Mouse (Mus musculus): ENCODE results near the gene Dalrd3. TPM values are rescaled to one million over a fixed set of nuclear protein-coding genes. Genes with fewer than 3 reads are reported as not detected.
"Not testable (repeated sequence)": the region's sequence is repeated elsewhere in the genome, so short reads cannot be mapped to it uniquely, and the experiment has no call there.

The Dalrd3 gene
- polyA plus RNA-seq, 1 experiment from 2014 or later = 183 TPM

DNA sequence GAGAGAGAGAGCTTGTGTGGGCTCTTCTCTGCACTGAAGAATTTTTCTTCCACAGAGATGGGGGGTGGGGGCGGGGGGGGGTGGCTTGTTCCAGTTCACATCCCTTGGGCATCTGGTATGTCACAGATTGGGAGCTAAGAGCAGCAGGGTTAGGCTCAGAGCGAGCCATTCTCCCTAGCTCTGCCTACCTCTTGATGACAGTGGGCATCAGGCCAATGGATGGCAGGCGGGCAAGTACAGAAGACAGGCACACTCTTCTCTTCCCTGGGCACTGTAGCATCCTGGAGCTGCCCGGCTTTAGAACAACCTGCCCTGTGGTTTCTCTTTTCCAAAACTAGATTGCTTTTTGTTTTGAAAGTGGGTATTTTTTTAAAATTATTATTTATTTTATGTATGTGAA is 21.8 kb downstream of the Dalrd3 start:
- no peak overlapping the region for H3K27ac ChIP-seq (replicated peaks; ENCODE audit: low read depth, low read length)
- DNase-seq (ENCODE audit: low spot score) (no peak), ATAC-seq (ENCODE audit: insufficient number of reproducible peaks, low FRiP score, low TSS enrichment, low read depth) (no peak)
- WGBS = 88% methylated on average over 4 of the region's 4 CpGs
- no peaks in the 10 kb centered on the region for H3K36me3 ChIP-seq (ENCODE audit: control insufficient read depth, insufficient read depth, low read length)
- no peaks in the 10 kb centered on the region for H3K9me3 ChIP-seq (ENCODE audit: control insufficient read depth, low read length)
- no peaks in the 10 kb centered on the region for H3K27me3 ChIP-seq (ENCODE audit: control insufficient read depth, insufficient read depth, low read length)
- no peak overlapping the region for H3K4me3 ChIP-seq (ENCODE audit: low read depth, low read length)
- H3K9ac ChIP-seq (ENCODE audit: low read length) = no peak overlapping the region
- H3K4me2 ChIP-seq (ENCODE audit: low read depth, severe bottlenecking) = no peak overlapping the region
- H3K4me1 ChIP-seq (ENCODE audit: control insufficient read depth, insufficient read depth, low read length) = peaks cover 16% of the 10 kb centered on the region

DNA sequence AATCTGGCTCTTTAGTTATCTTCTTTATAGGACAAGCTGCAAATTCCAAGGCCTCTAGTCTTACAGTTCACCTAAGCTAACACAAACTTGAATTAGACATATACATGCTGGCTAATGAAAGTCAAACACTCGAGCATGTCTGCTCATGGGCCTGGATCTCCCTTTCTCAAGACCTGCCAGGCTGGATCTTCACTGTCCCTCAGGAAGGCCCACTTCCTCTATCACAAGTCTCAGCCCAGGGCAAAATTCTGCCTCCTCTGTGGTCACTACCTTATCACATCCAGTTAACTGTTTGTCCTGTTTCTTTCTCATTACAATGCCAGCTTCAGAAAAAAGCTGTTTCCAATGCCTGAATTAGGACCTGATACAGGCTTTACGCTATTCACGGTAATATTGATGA is 24.7 kb downstream of the Dalrd3 start:
- H3K4me3 ChIP-seq (ENCODE audit: low read depth, low read length) = no peak overlapping the region

GRCm38 (mm10) chr9:108596998-108597764 is 27.5 kb downstream of the Dalrd3 start, which contains the start of gene P4htm:
Gene P4htm (minus strand): TSS chr9:108597667.
- Histone ChIP-seq H3K4me1 (ENCODE audit: control insufficient read depth, insufficient read depth, low read length) (0 out of 2 replicates have a peak, but pooled peaks cover 2% of the 10 kb centered on the region), H3K36me3 (ENCODE audit: control insufficient read depth, insufficient read depth, low read length) (no peaks in the 10 kb centered on the region), H3K9ac (ENCODE audit: low read length) (peak within 1 kb of the TSS; percentile 70), H3K27ac (replicated peaks; ENCODE audit: low read depth, low read length) (no peak within 1 kb of the TSS), H3K9me3 (ENCODE audit: control insufficient read depth, low read length) (no peaks in the 10 kb centered on the region), H3K4me3 (ENCODE audit: low read depth, low read length) (peak within 1 kb of the TSS; percentile 70), H3K27me3 (ENCODE audit: control insufficient read depth, insufficient read depth, low read length) (no peaks in the 10 kb centered on the region), H3K4me2 (ENCODE audit: low read depth, severe bottlenecking) (peak within 1 kb of the TSS; percentile 93)
- DNase-seq (ENCODE audit: low spot score) (peak; percentile 78), ATAC-seq (ENCODE audit: insufficient number of reproducible peaks, low FRiP score, low TSS enrichment, low read depth) (peak; percentile 74)
- 3% methylated on average over 69 of the region's 69 CpGs for WGBS

More for the DNA sequence above, 24.7 kb downstream of the Dalrd3 start:
- H3K9me3 ChIP-seq (ENCODE audit: control insufficient read depth, low read length) = no peaks in the 10 kb centered on the region
- no peak for DNase-seq (ENCODE audit: low spot score)
- peaks cover 2% of the 10 kb centered on the region; the same call in 1 of the 2 replicates for H3K4me1 ChIP-seq (ENCODE audit: control insufficient read depth, insufficient read depth, low read length)
- no peaks in the 10 kb centered on the region for H3K27me3 ChIP-seq (ENCODE audit: control insufficient read depth, insufficient read depth, low read length)
- H3K27ac ChIP-seq (replicated peaks; ENCODE audit: low read depth, low read length) = no peak overlapping the region
- H3K4me2 ChIP-seq (ENCODE audit: low read depth, severe bottlenecking) = no peak overlapping the region
- H3K9ac ChIP-seq (ENCODE audit: low read length) = no peak overlapping the region
- WGBS = 81% methylated on average over 3 of the region's 3 CpGs
- no peak for ATAC-seq (ENCODE audit: insufficient number of reproducible peaks, low FRiP score, low TSS enrichment, low read depth)
- no peaks in the 10 kb centered on the region for H3K36me3 ChIP-seq (ENCODE audit: control insufficient read depth, insufficient read depth, low read length)

DNA sequence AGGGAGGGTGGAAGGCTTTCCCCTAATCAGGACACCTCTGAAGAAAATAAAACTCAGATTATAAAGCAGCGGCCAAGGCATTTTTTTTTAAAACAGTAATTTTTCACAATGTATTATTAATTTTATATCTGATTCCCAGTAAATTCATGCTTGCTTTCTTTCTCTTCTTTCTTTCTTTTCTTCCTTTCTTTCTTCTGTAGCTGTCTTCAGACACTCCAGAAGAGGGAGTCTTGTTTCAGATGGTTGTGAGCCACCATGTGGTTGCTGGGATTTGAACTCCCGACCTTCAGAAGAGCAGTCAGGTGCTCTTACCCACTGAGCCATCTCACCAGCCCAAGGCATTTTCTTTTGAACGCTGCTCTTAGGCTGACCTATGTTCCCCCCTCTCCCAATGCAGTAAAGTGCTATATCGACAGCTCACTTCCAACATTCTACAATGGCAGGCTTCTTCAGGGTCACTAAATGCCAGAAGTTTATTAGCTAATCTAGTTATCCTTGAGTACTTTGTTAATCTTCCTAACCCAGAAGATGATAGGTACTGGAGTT is 29.4 kb downstream of the Dalrd3 start:
- no peak for DNase-seq (ENCODE audit: low spot score)
- Histone ChIP-seq H3K27me3 (ENCODE audit: control insufficient read depth, insufficient read depth, low read length) (no peaks in the 10 kb centered on the region), H3K27ac (replicated peaks; ENCODE audit: low read depth, low read length) (no peak overlapping the region), H3K4me1 (ENCODE audit: control insufficient read depth, insufficient read depth, low read length) (0 out of 2 replicates have a peak, but pooled peaks cover 2% of the 10 kb centered on the region), H3K9ac (ENCODE audit: low read length) (no peak overlapping the region), H3K4me2 (ENCODE audit: low read depth, severe bottlenecking) (no peak overlapping the region), H3K36me3 (ENCODE audit: control insufficient read depth, insufficient read depth, low read length) (0 out of 2 replicates have a peak, but pooled peaks cover 4% of the 10 kb centered on the region), H3K4me3 (ENCODE audit: low read depth, low read length) (no peak overlapping the region), H3K9me3 (ENCODE audit: control insufficient read depth, low read length) (no peaks in the 10 kb centered on the region)
- ATAC-seq (ENCODE audit: insufficient number of reproducible peaks, low FRiP score, low TSS enrichment, low read depth) = no peak
- 73% methylated on average over 4 of the region's 4 CpGs for WGBS

DNA sequence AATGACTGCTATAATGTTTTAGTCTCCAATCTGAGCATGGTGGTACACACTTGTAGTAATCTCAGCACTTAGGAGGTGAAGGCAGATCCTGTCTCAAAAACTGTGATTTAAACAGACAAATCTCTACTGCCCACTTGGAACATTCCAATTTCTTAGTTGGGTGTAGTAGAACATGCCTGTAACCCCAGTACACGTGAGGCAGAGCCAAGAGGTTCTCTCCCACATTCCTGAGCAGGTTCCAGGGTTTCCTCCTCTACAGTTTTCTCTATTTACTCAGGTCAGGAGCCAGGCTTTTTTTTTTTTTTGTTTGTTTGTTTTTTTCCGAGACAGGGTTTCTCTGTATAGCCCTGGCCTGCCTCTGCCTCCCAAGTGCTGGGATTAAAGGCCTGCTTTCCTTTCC is 30.3 kb downstream of the Dalrd3 start:
- 58% methylated on average over 2 of the region's 2 CpGs for WGBS

GRCm38 (mm10) chr9:108601986-108602385 is 32.3 kb downstream of the Dalrd3 start:
- no peak overlapping the region for H3K4me3 ChIP-seq (ENCODE audit: low read depth, low read length)
- H3K9me3 ChIP-seq (ENCODE audit: control insufficient read depth, low read length) = no peaks in the 10 kb centered on the region
- 0 out of 2 replicates have a peak, but pooled peaks cover under 1% of the 10 kb centered on the region for H3K4me1 ChIP-seq (ENCODE audit: control insufficient read depth, insufficient read depth, low read length)
- DNase-seq (ENCODE audit: low spot score) (no peak), ATAC-seq (ENCODE audit: insufficient number of reproducible peaks, low FRiP score, low TSS enrichment, low read depth) (no peak)
- no peaks in the 10 kb centered on the region for H3K27me3 ChIP-seq (ENCODE audit: control insufficient read depth, insufficient read depth, low read length)
- H3K4me2 ChIP-seq (ENCODE audit: low read depth, severe bottlenecking) = no peak overlapping the region
- H3K9ac ChIP-seq (ENCODE audit: low read length) = no peak overlapping the region
- H3K36me3 ChIP-seq (ENCODE audit: control insufficient read depth, insufficient read depth, low read length) = 0 out of 2 replicates have a peak, but pooled peaks cover 4% of the 10 kb centered on the region
- WGBS = 85% methylated on average over 4 of the region's 4 CpGs
- H3K27ac ChIP-seq (replicated peaks; ENCODE audit: low read depth, low read length) = no peak overlapping the region

More for the DNA sequence above, 30.3 kb downstream of the Dalrd3 start:
- Histone ChIP-seq H3K27ac (replicated peaks; ENCODE audit: low read depth, low read length) (no peak overlapping the region), H3K9me3 (ENCODE audit: control insufficient read depth, low read length) (no peaks in the 10 kb centered on the region), H3K4me2 (ENCODE audit: low read depth, severe bottlenecking) (no peak overlapping the region), H3K9ac (ENCODE audit: low read length) (no peak overlapping the region), H3K27me3 (ENCODE audit: control insufficient read depth, insufficient read depth, low read length) (no peaks in the 10 kb centered on the region), H3K36me3 (ENCODE audit: control insufficient read depth, insufficient read depth, low read length) (0 out of 2 replicates have a peak, but pooled peaks cover 4% of the 10 kb centered on the region), H3K4me3 (ENCODE audit: low read depth, low read length) (no peak overlapping the region), H3K4me1 (ENCODE audit: control insufficient read depth, insufficient read depth, low read length) (0 out of 2 replicates have a peak, but pooled peaks cover 2% of the 10 kb centered on the region)
- DNase-seq (ENCODE audit: low spot score) = no peak
- no peak for ATAC-seq (ENCODE audit: insufficient number of reproducible peaks, low FRiP score, low TSS enrichment, low read depth)

DNA sequence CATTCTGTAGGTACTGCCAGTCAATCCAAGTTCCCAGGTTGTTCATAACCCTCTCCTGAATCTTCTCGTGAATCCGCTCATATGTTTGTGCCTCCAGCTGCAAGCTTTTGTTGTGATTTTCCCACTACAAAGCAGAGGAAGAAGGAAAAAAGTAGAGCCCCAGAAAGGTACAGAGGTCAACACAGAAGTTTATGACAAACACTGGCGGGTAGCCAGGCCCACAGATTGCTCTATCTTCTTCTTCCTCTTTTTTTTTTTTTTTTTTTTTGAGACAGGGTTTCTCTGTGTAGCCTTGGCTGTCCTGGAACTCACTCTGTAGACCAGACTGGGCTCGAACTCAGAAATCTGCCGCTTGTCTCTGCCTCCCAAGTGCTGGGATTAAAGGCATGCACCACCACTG is 38.2 kb downstream of the Dalrd3 start:
- not testable (repeated sequence) for ATAC-seq (ENCODE audit: insufficient number of reproducible peaks, low FRiP score, low TSS enrichment, low read depth); DNase-seq (ENCODE audit: low spot score)

DNA sequence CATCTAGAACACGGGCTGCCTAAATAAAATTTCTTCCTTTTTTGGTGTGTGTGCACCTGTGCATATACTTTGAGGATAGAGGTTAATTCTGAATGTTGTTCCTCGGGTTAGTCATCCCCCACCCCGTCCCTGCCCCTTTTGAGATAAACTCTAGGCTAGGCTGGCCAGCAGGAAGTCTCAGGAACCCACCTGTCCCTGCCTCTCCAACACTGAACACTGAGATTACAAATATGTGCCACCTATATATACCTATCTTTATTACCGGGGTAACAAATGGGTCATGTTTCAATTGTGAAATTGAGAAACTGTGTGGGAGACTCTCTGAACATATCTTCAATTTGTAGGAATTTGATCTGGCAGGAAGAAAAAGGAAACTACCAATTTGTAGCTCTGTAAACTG is 39.2 kb downstream of the Dalrd3 start:
- Histone ChIP-seq H3K4me1 (ENCODE audit: control insufficient read depth, insufficient read depth, low read length) (no peaks in the 10 kb centered on the region), H3K4me3 (ENCODE audit: low read depth, low read length) (no peak overlapping the region), H3K9ac (ENCODE audit: low read length) (no peak overlapping the region), H3K4me2 (ENCODE audit: low read depth, severe bottlenecking) (no peak overlapping the region), H3K9me3 (ENCODE audit: control insufficient read depth, low read length) (no peaks in the 10 kb centered on the region), H3K36me3 (ENCODE audit: control insufficient read depth, insufficient read depth, low read length) (peaks cover 13% of the 10 kb centered on the region; the same call in 1 of the 2 replicates), H3K27ac (replicated peaks; ENCODE audit: low read depth, low read length) (no peak overlapping the region), H3K27me3 (ENCODE audit: control insufficient read depth, insufficient read depth, low read length) (no peaks in the 10 kb centered on the region)
- DNase-seq (ENCODE audit: low spot score) = no peak
- WGBS = 91% methylated on average over 4 of the region's 4 CpGs
- no peak for ATAC-seq (ENCODE audit: insufficient number of reproducible peaks, low FRiP score, low TSS enrichment, low read depth)

More for the DNA sequence above, 38.2 kb downstream of the Dalrd3 start:
- not testable (repeated sequence) for H3K4me1 ChIP-seq (ENCODE audit: control insufficient read depth, insufficient read depth, low read length); H3K9ac ChIP-seq (ENCODE audit: low read length); H3K4me3 ChIP-seq (ENCODE audit: low read depth, low read length); H3K27me3 ChIP-seq (ENCODE audit: control insufficient read depth, insufficient read depth, low read length); H3K9me3 ChIP-seq (ENCODE audit: control insufficient read depth, low read length); H3K4me2 ChIP-seq (ENCODE audit: low read depth, severe bottlenecking); H3K27ac ChIP-seq (replicated peaks; ENCODE audit: low read depth, low read length)
- WGBS = 89% methylated on average over 5 of the region's 5 CpGs
- H3K36me3 ChIP-seq (ENCODE audit: control insufficient read depth, insufficient read depth, low read length) = peaks cover 16% of the 10 kb centered on the region; the same call in 1 of the 2 replicates

Measured in limb, embryonic 11.5 days (tissue).